Mouse (Mus musculus): ENCODE data around the gene Ssrp1. TPM values are rescaled to one million over a fixed set of nuclear protein-coding genes. Genes with fewer than 3 reads are reported as not detected.

Gene Ssrp1
- polyA plus RNA-seq, 1 experiment from 2014 or later: 80.8 TPM

DNA sequence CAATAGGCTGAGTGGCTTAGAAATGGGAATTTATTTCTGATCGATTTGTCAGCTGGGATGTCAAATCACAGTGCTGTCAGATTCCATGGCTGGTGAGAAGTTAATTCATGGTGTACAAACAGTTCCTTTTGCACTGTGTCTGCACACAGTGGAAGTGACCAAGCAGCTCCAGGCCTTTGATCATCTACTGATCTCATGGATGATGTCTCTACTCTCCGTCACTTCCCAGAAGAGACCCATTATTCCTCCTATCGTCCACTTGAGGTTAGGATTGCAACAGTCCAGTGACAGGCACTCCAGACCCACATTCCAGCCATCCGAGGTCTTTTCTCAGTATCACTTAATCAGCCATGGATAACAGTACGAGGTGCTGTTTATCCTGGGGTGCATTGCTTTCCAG is 36.7 kb downstream of the Ssrp1 start:
- Histone ChIP-seq H3K4me1 (ENCODE audit: insufficient read depth) (peaks cover 8% of the 10 kb centered on the region; the same call in 1 of the 2 replicates), H3K9me3 (ENCODE audit: low read length) (no peaks in the 10 kb centered on the region), H3K36me3 (replicated peaks; ENCODE audit: insufficient read depth, low read length) (peaks cover 2% of the 10 kb centered on the region), H3K27me3 (ENCODE audit: insufficient read depth, low read length) (no peaks in the 10 kb centered on the region), H3K4me2 (ENCODE audit: low read depth, low read length) (no peak overlapping the region), H3K9ac (replicated peaks) (no peak overlapping the region), H3K27ac (ENCODE audit: low read depth) (no peak overlapping the region), H3K4me3 (ENCODE audit: low read depth, low read length) (no peak overlapping the region)
- DNase-seq (no peak), ATAC-seq (no peak)
- no peak for TF ChIP-seq EP300 (IDR thresholded peaks at IDR 0.05; ENCODE audit: low read depth)
- no peak for TF ChIP-seq CTCF (IDR thresholded peaks at IDR 0.05; ENCODE audit: low read depth)
- WGBS (ENCODE audit: insufficient replicate concordance): 69% methylated on average over 5 of the region's 5 CpGs

DNA sequence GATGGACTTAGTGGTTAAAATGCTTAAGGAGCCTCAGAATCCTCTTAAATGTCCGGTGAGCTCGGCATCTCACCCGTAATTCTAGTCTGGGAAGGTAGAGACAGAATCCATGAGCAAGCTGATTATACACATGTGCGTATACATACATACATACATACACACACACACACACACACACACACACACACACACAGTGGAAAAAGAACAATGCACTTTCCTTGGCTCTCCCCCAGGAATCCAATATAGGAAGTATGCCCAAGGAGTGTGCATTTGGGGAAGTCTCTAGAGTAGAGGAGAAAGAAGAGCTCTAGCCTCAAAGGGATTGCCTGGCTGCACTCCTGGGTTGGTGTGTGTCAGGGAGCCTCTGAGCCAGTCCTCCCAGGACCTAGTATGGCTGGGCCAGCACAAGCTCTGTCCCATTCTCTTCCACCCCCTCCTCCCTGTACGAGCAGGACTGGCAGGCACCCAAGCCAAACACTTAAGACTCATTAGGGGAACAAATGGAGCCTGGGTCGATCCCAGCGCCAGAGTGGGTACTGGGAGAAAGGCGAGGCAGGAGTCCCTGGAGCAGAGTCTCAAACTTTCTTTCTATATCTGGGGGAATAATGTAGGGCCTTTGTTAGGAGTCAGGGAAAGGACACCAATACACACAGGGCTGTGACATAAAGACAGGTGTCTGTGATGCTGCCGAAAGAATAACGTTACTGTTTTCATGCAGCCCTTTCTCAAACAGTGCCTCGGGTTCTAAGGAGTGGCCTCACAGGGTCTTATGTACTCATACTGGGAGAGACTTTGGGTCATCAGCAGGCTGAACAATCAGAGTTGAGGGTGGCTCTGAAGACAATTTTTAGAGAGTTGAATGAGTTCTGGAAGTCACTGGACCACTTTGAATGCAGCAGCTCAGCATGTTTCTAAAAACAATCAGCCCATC is 51.9 kb downstream of the Ssrp1 start:
- Histone ChIP-seq H3K9ac (replicated peaks) (no peak overlapping the region), H3K27ac (ENCODE audit: low read depth) (no peak overlapping the region), H3K4me2 (ENCODE audit: low read depth, low read length) (no peak overlapping the region), H3K4me1 (ENCODE audit: insufficient read depth) (peaks cover 10% of the 10 kb centered on the region), H3K9me3 (ENCODE audit: low read length) (no peaks in the 10 kb centered on the region), H3K27me3 (ENCODE audit: insufficient read depth, low read length) (no peaks in the 10 kb centered on the region), H3K4me3 (ENCODE audit: low read depth, low read length) (no peak overlapping the region), H3K36me3 (replicated peaks; ENCODE audit: insufficient read depth, low read length) (no peaks in the 10 kb centered on the region)
- no peak for TF ChIP-seq EP300 (IDR thresholded peaks at IDR 0.05; ENCODE audit: low read depth)
- TF ChIP-seq CTCF (IDR thresholded peaks at IDR 0.05; ENCODE audit: low read depth): no peak
- WGBS (ENCODE audit: insufficient replicate concordance): 59% methylated on average over 11 of the region's 11 CpGs
- no peak for DNase-seq
- no peak for ATAC-seq

DNA sequence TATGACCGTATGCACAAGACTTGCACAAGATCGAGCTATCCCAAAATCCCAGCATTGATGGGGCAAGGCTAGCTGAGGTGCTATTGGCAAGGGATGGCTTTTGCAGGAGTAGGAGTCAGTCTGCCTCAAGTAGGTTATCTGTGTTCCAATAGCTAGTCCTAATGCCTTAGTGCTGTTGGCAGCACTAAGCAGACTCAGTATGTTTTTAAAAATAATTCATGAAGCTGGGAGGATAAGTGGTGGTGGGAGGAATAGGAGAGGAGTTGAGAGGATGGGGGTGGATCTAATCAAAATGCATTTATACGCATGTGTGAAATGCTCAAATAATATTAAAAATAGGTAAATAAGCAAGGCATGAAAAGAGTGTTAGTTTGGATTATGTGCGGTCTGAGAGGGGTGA is 54.3 kb downstream of the Ssrp1 start:
- DNase-seq (no peak), ATAC-seq (no peak)
- Histone ChIP-seq H3K9me3 (ENCODE audit: low read length) (no peaks in the 10 kb centered on the region), H3K4me1 (ENCODE audit: insufficient read depth) (peaks cover 10% of the 10 kb centered on the region), H3K36me3 (replicated peaks; ENCODE audit: insufficient read depth, low read length) (no peaks in the 10 kb centered on the region), H3K4me3 (ENCODE audit: low read depth, low read length) (no peak overlapping the region), H3K4me2 (ENCODE audit: low read depth, low read length) (no peak overlapping the region), H3K27me3 (ENCODE audit: insufficient read depth, low read length) (no peaks in the 10 kb centered on the region), H3K9ac (replicated peaks) (no peak overlapping the region), H3K27ac (ENCODE audit: low read depth) (no peak overlapping the region)
- TF ChIP-seq EP300 (IDR thresholded peaks at IDR 0.05; ENCODE audit: low read depth): no peak
- TF ChIP-seq CTCF (IDR thresholded peaks at IDR 0.05; ENCODE audit: low read depth): no peak
- 88% methylated on average over 4 of the region's 4 CpGs for WGBS (ENCODE audit: insufficient replicate concordance)

DNA sequence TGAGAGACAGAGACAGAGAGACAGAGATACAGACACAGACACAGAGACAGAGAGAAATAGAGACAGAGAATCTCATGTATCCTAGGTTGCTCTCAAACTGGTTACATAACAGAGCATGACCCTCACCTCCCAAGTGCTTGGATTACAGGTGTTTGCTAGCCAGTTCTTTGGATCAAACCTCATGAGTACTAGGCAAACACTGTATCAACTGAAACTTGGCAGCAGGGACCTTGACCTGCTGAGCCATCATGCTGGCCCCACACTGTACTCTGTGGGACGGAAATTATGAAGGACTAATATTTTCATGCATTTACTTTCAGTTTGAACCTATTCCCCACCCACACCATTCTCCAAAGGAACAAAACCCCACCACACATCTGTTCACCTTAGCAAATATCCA is 56.3 kb downstream of the Ssrp1 start:
- DNase-seq: no peak
- 68% methylated on average over 1 of the region's 1 CpGs for WGBS (ENCODE audit: insufficient replicate concordance)
- no peak overlapping the region for H3K27ac ChIP-seq (ENCODE audit: low read depth)

DNA sequence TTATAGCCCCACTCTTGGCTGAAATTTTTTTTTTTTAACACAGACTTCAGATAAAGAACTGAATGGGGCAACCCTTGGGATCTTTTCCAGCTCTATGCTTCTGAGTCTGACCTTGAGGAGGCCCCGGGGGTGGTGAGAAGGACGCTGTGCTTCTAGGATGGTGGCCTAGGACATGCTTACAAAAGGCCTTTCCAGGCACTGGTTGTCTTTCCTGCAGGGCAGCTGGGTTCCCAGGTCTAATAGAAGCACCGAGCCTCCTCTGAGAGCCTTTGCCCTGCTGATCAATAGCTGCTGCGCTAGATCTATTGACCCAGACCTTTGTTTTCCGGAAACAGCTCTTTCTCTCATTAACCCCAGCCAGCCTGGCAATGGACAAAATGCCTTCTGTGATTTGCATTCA is 58.9 kb downstream of the Ssrp1 start:
- Histone ChIP-seq H3K4me3 (ENCODE audit: low read depth, low read length) (no peak overlapping the region), H3K4me1 (ENCODE audit: insufficient read depth) (peaks cover 6% of the 10 kb centered on the region; the same call in 1 of the 2 replicates), H3K36me3 (replicated peaks; ENCODE audit: insufficient read depth, low read length) (no peaks in the 10 kb centered on the region), H3K9me3 (ENCODE audit: low read length) (no peaks in the 10 kb centered on the region), H3K4me2 (ENCODE audit: low read depth, low read length) (no peak overlapping the region), H3K27ac (ENCODE audit: low read depth) (peak overlapping the region; percentile 82), H3K27me3 (ENCODE audit: insufficient read depth, low read length) (no peaks in the 10 kb centered on the region), H3K9ac (replicated peaks) (no peak overlapping the region)
- DNase-seq (peak; percentile 45), ATAC-seq (peak; percentile 80)
- TF ChIP-seq CTCF (IDR thresholded peaks at IDR 0.05; ENCODE audit: low read depth): no peak
- TF ChIP-seq EP300 (IDR thresholded peaks at IDR 0.05; ENCODE audit: low read depth): no peak
- 46% methylated on average over 5 of the region's 5 CpGs for WGBS (ENCODE audit: insufficient replicate concordance)

More for the DNA sequence above, 56.3 kb downstream of the Ssrp1 start:
- no peak overlapping the region for H3K4me2 ChIP-seq (ENCODE audit: low read depth, low read length)
- H3K4me1 ChIP-seq (ENCODE audit: insufficient read depth): peaks cover 10% of the 10 kb centered on the region
- no peaks in the 10 kb centered on the region for H3K9me3 ChIP-seq (ENCODE audit: low read length)
- peak; percentile 54 for ATAC-seq
- H3K36me3 ChIP-seq (replicated peaks; ENCODE audit: insufficient read depth, low read length): no peaks in the 10 kb centered on the region
- H3K9ac ChIP-seq (replicated peaks): no peak overlapping the region
- no peaks in the 10 kb centered on the region for H3K27me3 ChIP-seq (ENCODE audit: insufficient read depth, low read length)
- H3K4me3 ChIP-seq (ENCODE audit: low read depth, low read length): no peak overlapping the region
- no peak for TF ChIP-seq CTCF (IDR thresholded peaks at IDR 0.05; ENCODE audit: low read depth)
- no peak for TF ChIP-seq EP300 (IDR thresholded peaks at IDR 0.05; ENCODE audit: low read depth)

Other genes starting within 250 kb of the Ssrp1 start
- 276 and 305 TPM in 2 replicates for gene Ube2l6, start 238.4 kb upstream of the Ssrp1 start, polyA plus RNA-seq (2015; fragmentation: Nextera tagmentation; extraction: Ambion mirVana)
- gene Smtnl1, start 214.6 kb upstream of the Ssrp1 start, polyA plus RNA-seq (2015; fragmentation: Nextera tagmentation; extraction: Ambion mirVana): 0.15 and 0.98 TPM in 2 replicates
- 59.8 and 63.9 TPM in 2 replicates for gene Timm10, start 210.2 kb upstream of the Ssrp1 start, polyA plus RNA-seq (2015; fragmentation: Nextera tagmentation; extraction: Ambion mirVana)
- gene Slc43a1, start 198.4 kb upstream of the Ssrp1 start, polyA plus RNA-seq (2015; fragmentation: Nextera tagmentation; extraction: Ambion mirVana): 67.8 and 74.2 TPM in 2 replicates
- gene Rtn4rl2, start 150.5 kb upstream of the Ssrp1 start, polyA plus RNA-seq (2015; fragmentation: Nextera tagmentation; extraction: Ambion mirVana): 0.14 and 0.31 TPM in 2 replicates
- 45.5 and 48.5 TPM in 2 replicates for gene Slc43a3, start 100.7 kb upstream of the Ssrp1 start, polyA plus RNA-seq (2015; fragmentation: Nextera tagmentation; extraction: Ambion mirVana)
- 22.0 and 26.1 TPM in 2 replicates for gene Prg2, start 56.8 kb upstream of the Ssrp1 start, polyA plus RNA-seq (2015; fragmentation: Nextera tagmentation; extraction: Ambion mirVana)
- gene Prg3, start 49.0 kb upstream of the Ssrp1 start, polyA plus RNA-seq (2015; fragmentation: Nextera tagmentation; extraction: Ambion mirVana): 4.0 and 5.1 TPM in 2 replicates
- 0.56 and 0.57 TPM in 2 replicates for gene P2rx3, start 228 bp downstream of the Ssrp1 start, polyA plus RNA-seq (2015; fragmentation: Nextera tagmentation; extraction: Ambion mirVana)
- 6.0 and 6.5 TPM in 2 replicates for gene Tnks1bp1, start 10.8 kb downstream of the Ssrp1 start, polyA plus RNA-seq (2015; fragmentation: Nextera tagmentation; extraction: Ambion mirVana)
- gene Aplnr, start 99.0 kb downstream of the Ssrp1 start, polyA plus RNA-seq (2015; fragmentation: Nextera tagmentation; extraction: Ambion mirVana): 2.3 and 2.5 TPM in 2 replicates
- 0.06 and 0.08 TPM in 2 replicates for gene Lrrc55, start 160.0 kb downstream of the Ssrp1 start, polyA plus RNA-seq (2015; fragmentation: Nextera tagmentation; extraction: Ambion mirVana)

All from liver, postnatal 0 days (tissue).